8 mouse cellular contexts compared by ENCODE assay signal in the genomic region with DNA sequence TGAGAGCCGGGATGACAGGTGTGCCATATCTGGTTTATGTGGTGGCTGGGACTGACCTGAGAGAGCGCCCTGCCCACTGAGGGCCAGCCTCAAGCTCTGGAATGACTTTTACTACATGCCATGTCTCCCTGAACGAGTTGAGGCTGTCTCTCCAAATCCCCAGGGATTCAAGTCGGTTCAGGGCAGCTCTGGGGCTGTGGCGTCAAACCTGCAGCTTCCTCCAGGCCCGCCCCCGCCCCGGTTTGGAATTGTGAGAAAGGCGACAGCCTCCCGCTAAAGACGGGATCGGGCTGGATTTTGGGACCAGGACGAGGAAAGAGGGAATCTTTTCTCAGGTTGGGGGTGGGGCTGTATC. TPM values are rescaled to one million over a fixed set of nuclear protein-coding genes. Genes with fewer than 3 reads are reported as not detected.
A peak's percentile ranks its signal among the peaks of the same experiment; 100 is the strongest.
DNase-seq lines count a peak whose midpoint lies in the region; ATAC-seq and TF ChIP-seq lines count a peak whose summit lies in the region.

No protein-coding gene starts in this region.

- H3K4me2 ChIP-seq in intestine, embryonic 15.5 days (replicated peaks): peak overlapping the region; percentile 84
- H3K4me2 ChIP-seq in midbrain, postnatal 0 days (ENCODE audit: low read depth, low read length, poor library complexity, severe bottlenecking): peak overlapping the region; percentile 80

- peak overlapping the region; percentile 47 for H3K9ac ChIP-seq in intestine, embryonic 15.5 days
- peak overlapping the region; percentile 52; the same call in 1 of the 2 replicates for H3K9ac ChIP-seq in midbrain, postnatal 0 days (replicated peaks; ENCODE audit: low read length, poor library complexity, severe bottlenecking)

- no peak for TF ChIP-seq CTCF in cerebellum, adult 2 months (IDR thresholded peaks at IDR 0.05; ENCODE audit: borderline replicate concordance, insufficient read depth, low read depth, low read length)
- TF ChIP-seq CTCF in midbrain, postnatal 0 days (IDR thresholded peaks at IDR 0.05): no peak

- ATAC-seq in intestine, embryonic 15.5 days: peak; percentile 52
- ATAC-seq in midbrain, postnatal 0 days (ENCODE audit: low FRiP score): peak; percentile 45; the same call in 1 of the 2 replicates

- 1% methylated on average over 13 of the region's 13 CpGs for WGBS in cerebellum, adult 2 months
- WGBS in intestine, embryonic 15.5 days: 2% methylated on average over 13 of the region's 13 CpGs
- WGBS in midbrain, postnatal 0 days: 3% methylated on average over 13 of the region's 13 CpGs

- no peaks in the 10 kb centered on the region for H3K27me3 ChIP-seq in cerebellum, adult 2 months (ENCODE audit: control insufficient read depth, insufficient read depth, low read length)
- no peaks in the 10 kb centered on the region for H3K27me3 ChIP-seq in intestine, embryonic 15.5 days (replicated peaks)
- 0 out of 2 replicates have a peak, but pooled peaks cover 7% of the 10 kb centered on the region for H3K27me3 ChIP-seq in midbrain, postnatal 0 days (ENCODE audit: insufficient read depth, low read length)

- H3K4me3 ChIP-seq in cerebellum, adult 2 months (replicated peaks; ENCODE audit: insufficient read depth, low read depth, low read length): peak overlapping the region; percentile 70
- H3K4me3 ChIP-seq in intestine, embryonic 15.5 days (replicated peaks): peak overlapping the region; percentile 52
- H3K4me3 ChIP-seq in midbrain, postnatal 0 days (ENCODE audit: low read depth, low read length): peak overlapping the region; percentile 52

- no peaks in the 10 kb centered on the region for H3K9me3 ChIP-seq in intestine, embryonic 15.5 days
- H3K9me3 ChIP-seq in midbrain, postnatal 0 days (ENCODE audit: low read length): no peaks in the 10 kb centered on the region

- no peaks in the 10 kb centered on the region for H3K4me1 ChIP-seq in cerebellum, adult 2 months (ENCODE audit: control insufficient read depth, insufficient read depth, low read length)
- peaks cover 12% of the 10 kb centered on the region for H3K4me1 ChIP-seq in intestine, embryonic 15.5 days (replicated peaks)
- H3K4me1 ChIP-seq in midbrain, postnatal 0 days (ENCODE audit: insufficient read depth, low read length): 0 out of 2 replicates have a peak, but pooled peaks cover 2% of the 10 kb centered on the region

- peak; percentile 22 to 35 for DNase-seq in cerebellum, adult 2 months
- DNase-seq in cerebellum, adult 11 months: no peak
- DNase-seq in thymus, postnatal 14 days: peak; percentile 22
- DNase-seq in thymus, postnatal 36 days: no peak
- peak; percentile 5 for DNase-seq in midbrain, postnatal 0 days (ENCODE audit: low spot score)
- no peak for DNase-seq in right cerebral cortex, postnatal 14 days
- no peak for DNase-seq in right cerebral cortex, postnatal 36 days (ENCODE audit: low spot score in 2 of 2)

- H3K27ac ChIP-seq in cerebellum, adult 2 months (ENCODE audit: insufficient read depth, low read length): peak overlapping the region; percentile 26; the same call in 1 of the 2 replicates
- no peak overlapping the region for H3K27ac ChIP-seq in intestine, embryonic 15.5 days
- H3K27ac ChIP-seq in midbrain, postnatal 0 days (ENCODE audit: low read depth, low read length): no peak overlapping the region

- no peak for TF ChIP-seq POLR2A in cerebellum, adult 2 months (IDR thresholded peaks at IDR 0.05; ENCODE audit: borderline replicate concordance, insufficient read depth, low read length)

- H3K36me3 ChIP-seq in intestine, embryonic 15.5 days: no peaks in the 10 kb centered on the region
- H3K36me3 ChIP-seq in midbrain, postnatal 0 days (ENCODE audit: insufficient read depth, low read length): no peaks in the 10 kb centered on the region

RNA-seq across cellular contexts. Expression of a gene that starts 2.9 kb away (rescaled TPM):
- polyA plus RNA-seq in cerebellum, adult 2 months (2012; rRNA removed): 1.2 and 1.5 TPM in 2 replicates
- polyA plus RNA-seq in intestine, embryonic 15.5 days (2015; fragmentation: Nextera tagmentation; extraction: Ambion mirVana): 3.2 TPM in 2 replicates
- total RNA-seq in midbrain, postnatal 0 days (2014; rRNA removed): 1.5 and 2.7 TPM in 2 replicates
- polyA plus RNA-seq in midbrain, postnatal 0 days (2015; fragmentation: Nextera tagmentation; extraction: Ambion mirVana): 1.7 and 2.0 TPM in 2 replicates

RNA-seq across cellular contexts. Expression of a gene that starts 26.7 kb away (rescaled TPM):
- polyA plus RNA-seq in cerebellum, adult 2 months (2012; rRNA removed): 8.5 and 10.1 TPM in 2 replicates
- 45.2 and 46.1 TPM in 2 replicates for polyA plus RNA-seq in intestine, embryonic 15.5 days (2015; fragmentation: Nextera tagmentation; extraction: Ambion mirVana)
- total RNA-seq in midbrain, postnatal 0 days (2014; rRNA removed): 3.8 and 5.5 TPM in 2 replicates
- polyA plus RNA-seq in midbrain, postnatal 0 days (2015; fragmentation: Nextera tagmentation; extraction: Ambion mirVana): 5.4 and 5.5 TPM in 2 replicates

RNA-seq across cellular contexts. Expression of a gene that starts 27.7 kb away (rescaled TPM):
- polyA plus RNA-seq in cerebellum, adult 2 months (2012; rRNA removed): 44.0 and 46.9 TPM in 2 replicates
- polyA plus RNA-seq in intestine, embryonic 15.5 days (2015; fragmentation: Nextera tagmentation; extraction: Ambion mirVana): 32.6 and 34.7 TPM in 2 replicates
- 19.2 and 20.9 TPM in 2 replicates for total RNA-seq in midbrain, postnatal 0 days (2014; rRNA removed)
- 22.6 and 23.1 TPM in 2 replicates for polyA plus RNA-seq in midbrain, postnatal 0 days (2015; fragmentation: Nextera tagmentation; extraction: Ambion mirVana)

RNA-seq across cellular contexts. Expression of a gene that starts 48.0 kb away (rescaled TPM):
- polyA plus RNA-seq in cerebellum, adult 2 months (2012; rRNA removed): 1.1 and 1.3 TPM in 2 replicates
- polyA plus RNA-seq in intestine, embryonic 15.5 days (2015; fragmentation: Nextera tagmentation; extraction: Ambion mirVana): 4.3 and 7.7 TPM in 2 replicates
- total RNA-seq in midbrain, postnatal 0 days (2014; rRNA removed): 0.49 and 8.6 TPM in 2 replicates
- polyA plus RNA-seq in midbrain, postnatal 0 days (2015; fragmentation: Nextera tagmentation; extraction: Ambion mirVana): 1.7 and 2.9 TPM in 2 replicates

Comparison
In these comparisons a context has a peak if more than half of its experiments do, and no peak if none do; other contexts are left out.
1. DNase-seq: peak in cerebellum, adult 2 months (2 of 2), thymus, postnatal 14 days (single experiment) and midbrain, postnatal 0 days (single experiment); none in cerebellum, adult 11 months (single experiment), thymus, postnatal 36 days (0 of 2), right cerebral cortex, postnatal 14 days (single experiment) and right cerebral cortex, postnatal 36 days (0 of 2).
2. Peak in every context shown above with its lines, with median percentiles within 50 percentile points of each other: H3K4me3 ChIP-seq.